Mouse (Mus musculus): Measurements from ENCODE around the gene Rhof. TPM values are rescaled to one million over a fixed set of nuclear protein-coding genes. Genes with fewer than 3 reads are reported as not detected.

The Rhof gene
- polyA plus RNA-seq, 1 experiment from 2014 or later, result 3.2 TPM

GRCm38 (mm10) chr5:123169284-123169683 lies 36.8 kb upstream of the Rhof start, which contains the start of gene Psmd9:
Gene Psmd9 (plus strand): TSS chr5:123169413.
- Histone ChIP-seq H3K4me1 (replicated peaks; ENCODE audit: insufficient read depth, low read length) (peaks cover 7% of the 10 kb centered on the region; the same call in 1 of the 2 replicates), H3K36me3 (ENCODE audit: insufficient read depth, low read length) (peaks cover 22% of the 10 kb centered on the region), H3K27me3 (ENCODE audit: insufficient read depth, low read length) (no peaks in the 10 kb centered on the region), H3K4me3 (replicated peaks; ENCODE audit: low read depth, low read length) (no peak within 1 kb of the TSS), H3K9ac (ENCODE audit: low read depth, low read length) (no peak within 1 kb of the TSS), H3K9me3 (replicated peaks; ENCODE audit: low read length) (no peaks in the 10 kb centered on the region), H3K4me2 (ENCODE audit: low read length) (no peak within 1 kb of the TSS), H3K27ac (0 out of 2 replicates have a peak within 1 kb of the TSS, but pooled peaks have one; percentile 2)
- ATAC-seq (replicated peaks; ENCODE audit: low FRiP score, low read depth) (no peak), DNase-seq (ENCODE audit: low spot score) (no peak)
- 71% methylated on average over 5 of the region's 5 CpGs for WGBS
- no peak for TF ChIP-seq CTCF (IDR thresholded peaks at IDR 0.05; ENCODE audit: low read depth)

DNA sequence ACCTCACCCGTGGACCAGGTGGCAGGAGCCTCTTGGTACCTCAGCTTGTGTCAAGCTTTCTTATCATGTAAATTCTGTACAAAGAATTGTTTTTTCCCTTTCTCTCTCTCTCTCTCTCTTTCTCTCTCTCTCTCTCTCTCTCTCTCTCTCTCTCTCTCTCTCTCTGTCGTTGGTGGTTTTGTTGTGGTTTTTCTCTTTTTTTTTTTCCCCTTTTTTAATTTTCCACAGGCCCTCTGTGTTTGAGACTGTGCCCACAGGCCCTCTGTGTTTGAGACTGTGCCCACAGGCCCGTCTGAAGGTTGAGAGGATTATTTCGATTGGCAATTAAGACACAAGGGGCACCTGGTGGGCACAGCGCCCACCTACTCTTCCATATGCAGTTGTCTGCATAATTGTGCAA lies 35.1 kb upstream of the Rhof start:
- no peak overlapping the region for H3K9ac ChIP-seq (ENCODE audit: low read depth, low read length)
- H3K36me3 ChIP-seq (ENCODE audit: insufficient read depth, low read length), result peaks cover 38% of the 10 kb centered on the region
- peaks cover 7% of the 10 kb centered on the region; the same call in 1 of the 2 replicates for H3K4me1 ChIP-seq (replicated peaks; ENCODE audit: insufficient read depth, low read length)
- H3K4me2 ChIP-seq (ENCODE audit: low read length), result no peak overlapping the region
- ATAC-seq (replicated peaks; ENCODE audit: low FRiP score, low read depth) (no peak), DNase-seq (ENCODE audit: low spot score) (no peak)
- no peak for TF ChIP-seq CTCF (IDR thresholded peaks at IDR 0.05; ENCODE audit: low read depth)
- no peak overlapping the region for H3K4me3 ChIP-seq (replicated peaks; ENCODE audit: low read depth, low read length)
- H3K9me3 ChIP-seq (replicated peaks; ENCODE audit: low read length), result no peaks in the 10 kb centered on the region
- WGBS, result 71% methylated on average over 5 of the region's 5 CpGs
- no peaks in the 10 kb centered on the region for H3K27me3 ChIP-seq (ENCODE audit: insufficient read depth, low read length)
- no peak overlapping the region for H3K27ac ChIP-seq

GRCm38 (mm10) chr5:123166437-123166836 lies 33.9 kb upstream of the Rhof start:
- Histone ChIP-seq H3K4me2 (ENCODE audit: low read length) (no peak overlapping the region), H3K4me3 (replicated peaks; ENCODE audit: low read depth, low read length) (no peak overlapping the region), H3K9me3 (replicated peaks; ENCODE audit: low read length) (no peaks in the 10 kb centered on the region), H3K4me1 (replicated peaks; ENCODE audit: insufficient read depth, low read length) (peaks cover 7% of the 10 kb centered on the region; the same call in 1 of the 2 replicates), H3K9ac (ENCODE audit: low read depth, low read length) (no peak overlapping the region), H3K36me3 (ENCODE audit: insufficient read depth, low read length) (peaks cover 47% of the 10 kb centered on the region), H3K27ac (no peak overlapping the region), H3K27me3 (ENCODE audit: insufficient read depth, low read length) (no peaks in the 10 kb centered on the region)
- no peak for DNase-seq (ENCODE audit: low spot score)
- ATAC-seq (replicated peaks; ENCODE audit: low FRiP score, low read depth), result no peak
- TF ChIP-seq CTCF (IDR thresholded peaks at IDR 0.05; ENCODE audit: low read depth), result no peak
- WGBS, result 83% methylated on average over 10 of the region's 10 CpGs

DNA sequence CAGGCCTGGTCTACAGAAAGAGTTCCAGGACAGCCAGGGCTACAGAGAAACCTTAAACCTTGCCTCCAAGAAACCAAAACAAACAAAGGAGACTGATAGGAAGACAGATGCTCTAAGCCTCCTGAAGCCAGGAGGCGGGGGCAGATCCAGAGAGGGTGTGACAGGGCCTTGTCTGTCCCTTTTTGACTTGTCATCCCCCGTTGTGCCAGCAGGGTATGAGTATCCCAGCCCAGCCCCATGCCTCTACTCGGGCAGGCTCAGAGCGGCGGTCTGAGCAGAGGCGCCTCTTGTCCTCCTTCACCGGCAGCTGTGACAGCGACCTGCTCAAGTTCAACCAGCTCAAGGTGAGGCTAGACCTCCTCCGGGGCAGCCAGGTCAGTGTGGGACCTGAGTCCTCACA lies 30.4 kb upstream of the Rhof start:
- TF ChIP-seq CTCF (IDR thresholded peaks at IDR 0.05; ENCODE audit: low read depth), result no peak
- peak; percentile 51 for DNase-seq (ENCODE audit: low spot score)
- no peak overlapping the region for H3K9ac ChIP-seq (ENCODE audit: low read depth, low read length)
- H3K9me3 ChIP-seq (replicated peaks; ENCODE audit: low read length), result no peaks in the 10 kb centered on the region
- no peak; the same call in 1 of the 2 replicates for ATAC-seq (replicated peaks; ENCODE audit: low FRiP score, low read depth)
- H3K27me3 ChIP-seq (ENCODE audit: insufficient read depth, low read length), result no peaks in the 10 kb centered on the region
- 69% methylated on average over 9 of the region's 9 CpGs for WGBS
- H3K27ac ChIP-seq, result no peak overlapping the region
- H3K4me1 ChIP-seq (replicated peaks; ENCODE audit: insufficient read depth, low read length), result no peaks in the 10 kb centered on the region
- H3K4me3 ChIP-seq (replicated peaks; ENCODE audit: low read depth, low read length), result no peak overlapping the region
- peaks cover 81% of the 10 kb centered on the region for H3K36me3 ChIP-seq (ENCODE audit: insufficient read depth, low read length)
- no peak overlapping the region for H3K4me2 ChIP-seq (ENCODE audit: low read length)

DNA sequence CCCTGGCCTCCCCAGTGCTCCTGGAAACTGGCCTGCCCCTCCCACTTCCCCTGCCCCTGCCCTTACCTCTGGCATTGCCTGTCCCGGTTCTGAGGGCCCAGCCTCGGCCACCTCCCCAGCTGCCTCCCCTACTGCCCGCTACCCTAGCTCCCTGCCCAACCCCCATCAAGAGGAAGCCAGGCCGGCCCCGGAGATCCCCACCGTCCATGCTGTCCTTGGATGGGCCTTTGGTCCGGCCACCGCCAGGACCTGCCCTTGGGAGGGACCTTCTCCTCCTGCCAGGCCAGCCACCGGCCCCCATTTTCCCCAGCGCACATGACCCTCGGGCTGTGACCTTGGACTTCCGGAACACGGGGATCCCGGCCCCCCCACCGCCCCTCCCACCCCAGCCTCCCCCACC lies 27.8 kb upstream of the Rhof start:
- ATAC-seq (replicated peaks; ENCODE audit: low FRiP score, low read depth) (no peak), DNase-seq (ENCODE audit: low spot score) (no peak)
- no peak for TF ChIP-seq CTCF (IDR thresholded peaks at IDR 0.05; ENCODE audit: low read depth)
- H3K4me2 ChIP-seq (ENCODE audit: low read length), result no peak overlapping the region
- H3K4me1 ChIP-seq (replicated peaks; ENCODE audit: insufficient read depth, low read length), result no peaks in the 10 kb centered on the region
- no peak overlapping the region for H3K9ac ChIP-seq (ENCODE audit: low read depth, low read length)
- H3K27ac ChIP-seq, result no peak overlapping the region
- no peaks in the 10 kb centered on the region for H3K9me3 ChIP-seq (replicated peaks; ENCODE audit: low read length)
- no peaks in the 10 kb centered on the region for H3K27me3 ChIP-seq (ENCODE audit: insufficient read depth, low read length)
- WGBS, result 82% methylated on average over 15 of the region's 15 CpGs
- H3K4me3 ChIP-seq (replicated peaks; ENCODE audit: low read depth, low read length), result no peak overlapping the region
- peaks cover 75% of the 10 kb centered on the region for H3K36me3 ChIP-seq (ENCODE audit: insufficient read depth, low read length)

- Histone ChIP-seq H3K27ac (no peak overlapping the region), H3K9ac (ENCODE audit: low read depth, low read length) (no peak overlapping the region), H3K4me1 (replicated peaks; ENCODE audit: insufficient read depth, low read length) (no peaks in the 10 kb centered on the region), H3K4me2 (ENCODE audit: low read length) (no peak overlapping the region), H3K27me3 (ENCODE audit: insufficient read depth, low read length) (no peaks in the 10 kb centered on the region), H3K4me3 (replicated peaks; ENCODE audit: low read depth, low read length) (no peak overlapping the region), H3K9me3 (replicated peaks; ENCODE audit: low read length) (no peaks in the 10 kb centered on the region), H3K36me3 (ENCODE audit: insufficient read depth, low read length) (peaks cover 75% of the 10 kb centered on the region)
- no peak for ATAC-seq (replicated peaks; ENCODE audit: low FRiP score, low read depth)
- TF ChIP-seq CTCF (IDR thresholded peaks at IDR 0.05; ENCODE audit: low read depth), result no peak
- DNase-seq (ENCODE audit: low spot score), result no peak
- 91% methylated on average over 14 of the region's 15 CpGs for WGBS
These were observed 27.4 kb upstream of the Rhof start for GRCm38 (mm10) chr5:123159866-123160265.

DNA sequence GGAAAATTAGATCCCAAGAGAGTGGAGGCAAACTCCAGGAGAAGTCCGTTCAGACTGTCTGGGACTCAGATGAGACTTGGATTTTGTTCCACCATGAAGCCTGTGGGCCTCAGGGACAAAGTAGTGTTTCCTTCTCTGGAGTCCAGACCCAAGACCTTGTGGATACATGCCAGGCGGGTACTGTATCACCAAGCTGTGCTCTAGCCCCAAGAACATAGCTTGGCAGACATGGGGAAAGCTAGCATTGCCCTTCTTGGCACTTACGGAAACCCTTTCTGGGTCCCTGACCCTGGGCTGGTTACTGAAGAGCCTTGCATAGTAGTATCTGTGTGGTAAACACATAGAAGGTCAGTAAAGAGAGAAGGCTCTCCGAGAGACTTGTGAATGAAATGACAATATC lies 27.0 kb upstream of the Rhof start:
- Histone ChIP-seq H3K27ac (no peak overlapping the region), H3K27me3 (ENCODE audit: insufficient read depth, low read length) (no peaks in the 10 kb centered on the region), H3K4me2 (ENCODE audit: low read length) (no peak overlapping the region), H3K4me1 (replicated peaks; ENCODE audit: insufficient read depth, low read length) (no peaks in the 10 kb centered on the region), H3K9ac (ENCODE audit: low read depth, low read length) (no peak overlapping the region), H3K9me3 (replicated peaks; ENCODE audit: low read length) (no peaks in the 10 kb centered on the region), H3K4me3 (replicated peaks; ENCODE audit: low read depth, low read length) (no peak overlapping the region), H3K36me3 (ENCODE audit: insufficient read depth, low read length) (peaks cover 73% of the 10 kb centered on the region)
- no peak for TF ChIP-seq CTCF (IDR thresholded peaks at IDR 0.05; ENCODE audit: low read depth)
- no peak for ATAC-seq (replicated peaks; ENCODE audit: low FRiP score, low read depth)
- 93% methylated on average over 4 of the region's 4 CpGs for whole genome bisulfite sequencing
- no peak for DNase-seq (ENCODE audit: low spot score)
